Mouse (Mus musculus): ENCODE results near the gene Pgls. TPM values are rescaled to one million over a fixed set of nuclear protein-coding genes. Genes with fewer than 3 reads are reported as not detected.

Gene Pgls
- polyA plus RNA-seq, 1 experiment = 189 TPM

- no peak overlapping the region for H3K4me3 ChIP-seq (ENCODE audit: insufficient read depth, low read depth, low read length)
- H3K27ac ChIP-seq (replicated peaks; ENCODE audit: low read depth, low read length) = no peak overlapping the region
- H3K4me1 ChIP-seq (ENCODE audit: control insufficient read depth, insufficient read depth, insufficient read length, low read length) = peaks cover 7% of the 10 kb centered on the region; the same call in 1 of the 2 replicates
Observed at GRCm38 (mm10) chr8:71562751-71563150, 29.2 kb upstream of the Pgls start.

GRCm38 (mm10) chr8:71563992-71564391 lies 28.0 kb upstream of the Pgls start:
- Histone ChIP-seq H3K4me3 (ENCODE audit: insufficient read depth, low read depth, low read length) (no peak overlapping the region), H3K4me1 (ENCODE audit: control insufficient read depth, insufficient read depth, insufficient read length, low read length) (peaks cover 8% of the 10 kb centered on the region; the same call in 1 of the 2 replicates)

GRCm38 (mm10) chr8:71566501-71566900 lies 25.5 kb upstream of the Pgls start, which contains the start of gene Nxnl1:
Gene Nxnl1, minus strand, starts transcription at chr8:71566601.
- no peak within 1 kb of the TSS for H3K4me3 ChIP-seq (ENCODE audit: insufficient read depth, low read depth, low read length)
- H3K4me1 ChIP-seq (ENCODE audit: control insufficient read depth, insufficient read depth, insufficient read length, low read length) = peaks cover 12% of the 10 kb centered on the region
- peak within 1 kb of the TSS; percentile 90 for H3K27ac ChIP-seq (replicated peaks; ENCODE audit: low read depth, low read length)

More at GRCm38 (mm10) chr8:71563992-71564391, 28.0 kb upstream of the Pgls start:
- 0 out of 2 replicates have a peak overlapping the region, but pooled peaks have one; percentile 25 for H3K27ac ChIP-seq (replicated peaks; ENCODE audit: low read depth, low read length)

- Histone ChIP-seq H3K4me1 (ENCODE audit: control insufficient read depth, insufficient read depth, insufficient read length, low read length) (peaks cover 12% of the 10 kb centered on the region), H3K4me3 (ENCODE audit: insufficient read depth, low read depth, low read length) (no peak overlapping the region), H3K27ac (replicated peaks; ENCODE audit: low read depth, low read length) (peak overlapping the region; percentile 90)
Observed at GRCm38 (mm10) chr8:71567587-71567986, 24.4 kb upstream of the Pgls start.

- peak within 1 kb of the TSS; percentile 90 for H3K27ac ChIP-seq (replicated peaks; ENCODE audit: low read depth, low read length)
- H3K4me1 ChIP-seq (ENCODE audit: control insufficient read depth, insufficient read depth, insufficient read length, low read length) = peaks cover 12% of the 10 kb centered on the region
Observed at GRCm38 (mm10) chr8:71568387-71568937, 23.5 kb upstream of the Pgls start, which contains the start of gene Slc27a1. Gene Slc27a1, plus strand, starts transcription at chr8:71568882.

GRCm38 (mm10) chr8:71568941-71569340 lies 23.0 kb upstream of the Pgls start:
- H3K4me3 ChIP-seq (ENCODE audit: insufficient read depth, low read depth, low read length) = peak overlapping the region; percentile 75
- H3K4me1 ChIP-seq (ENCODE audit: control insufficient read depth, insufficient read depth, insufficient read length, low read length) = peaks cover 12% of the 10 kb centered on the region
- H3K27ac ChIP-seq (replicated peaks; ENCODE audit: low read depth, low read length) = peak overlapping the region; percentile 88

More at GRCm38 (mm10) chr8:71568387-71568937, 23.5 kb upstream of the Pgls start, which contains the start of gene Slc27a1:
- peak within 1 kb of the TSS; percentile 75 for H3K4me3 ChIP-seq (ENCODE audit: insufficient read depth, low read depth, low read length)

GRCm38 (mm10) chr8:71569366-71570290 lies 22.3 kb upstream of the Pgls start:
- Histone ChIP-seq H3K4me1 (ENCODE audit: control insufficient read depth, insufficient read depth, insufficient read length, low read length) (peaks cover 12% of the 10 kb centered on the region), H3K27ac (replicated peaks; ENCODE audit: low read depth, low read length) (peak overlapping the region; percentile 88), H3K4me3 (ENCODE audit: insufficient read depth, low read depth, low read length) (peak overlapping the region; percentile 75)

GRCm38 (mm10) chr8:71570291-71570954 lies 21.6 kb upstream of the Pgls start:
- Histone ChIP-seq H3K4me3 (ENCODE audit: insufficient read depth, low read depth, low read length) (peak overlapping the region; percentile 75), H3K27ac (replicated peaks; ENCODE audit: low read depth, low read length) (no peak overlapping the region), H3K4me1 (ENCODE audit: control insufficient read depth, insufficient read depth, insufficient read length, low read length) (peaks cover 12% of the 10 kb centered on the region)

GRCm38 (mm10) chr8:71572077-71572476 lies 19.9 kb upstream of the Pgls start:
- no peak overlapping the region for H3K27ac ChIP-seq (replicated peaks; ENCODE audit: low read depth, low read length)
- peaks cover 12% of the 10 kb centered on the region for H3K4me1 ChIP-seq (ENCODE audit: control insufficient read depth, insufficient read depth, insufficient read length, low read length)
- no peak overlapping the region for H3K4me3 ChIP-seq (ENCODE audit: insufficient read depth, low read depth, low read length)

GRCm38 (mm10) chr8:71572847-71573633 lies 18.9 kb upstream of the Pgls start:
- Histone ChIP-seq H3K27ac (replicated peaks; ENCODE audit: low read depth, low read length) (no peak overlapping the region), H3K4me3 (ENCODE audit: insufficient read depth, low read depth, low read length) (no peak overlapping the region), H3K4me1 (ENCODE audit: control insufficient read depth, insufficient read depth, insufficient read length, low read length) (peaks cover 4% of the 10 kb centered on the region; the same call in 1 of the 2 replicates)

- peaks cover 4% of the 10 kb centered on the region; the same call in 1 of the 2 replicates for H3K4me1 ChIP-seq (ENCODE audit: control insufficient read depth, insufficient read depth, insufficient read length, low read length)
- no peak overlapping the region for H3K27ac ChIP-seq (replicated peaks; ENCODE audit: low read depth, low read length)
- no peak overlapping the region for H3K4me3 ChIP-seq (ENCODE audit: insufficient read depth, low read depth, low read length)
Observed at GRCm38 (mm10) chr8:71574426-71574825, 17.6 kb upstream of the Pgls start.

- Histone ChIP-seq H3K4me3 (ENCODE audit: insufficient read depth, low read depth, low read length) (no peak overlapping the region), H3K27ac (replicated peaks; ENCODE audit: low read depth, low read length) (no peak overlapping the region), H3K4me1 (ENCODE audit: control insufficient read depth, insufficient read depth, insufficient read length, low read length) (peaks cover 4% of the 10 kb centered on the region; the same call in 1 of the 2 replicates)
Observed at GRCm38 (mm10) chr8:71575020-71575419, 17.0 kb upstream of the Pgls start.

GRCm38 (mm10) chr8:71577856-71578387 lies 14.1 kb upstream of the Pgls start:
- Histone ChIP-seq H3K4me1 (ENCODE audit: control insufficient read depth, insufficient read depth, insufficient read length, low read length) (no peaks in the 10 kb centered on the region; the same call in 1 of the 2 replicates), H3K27ac (replicated peaks; ENCODE audit: low read depth, low read length) (no peak overlapping the region), H3K4me3 (ENCODE audit: insufficient read depth, low read depth, low read length) (no peak overlapping the region)

- H3K27ac ChIP-seq (replicated peaks; ENCODE audit: low read depth, low read length) = 0 out of 2 replicates have a peak overlapping the region, but pooled peaks have one; percentile 29
- no peaks in the 10 kb centered on the region; the same call in 1 of the 2 replicates for H3K4me1 ChIP-seq (ENCODE audit: control insufficient read depth, insufficient read depth, insufficient read length, low read length)
- H3K4me3 ChIP-seq (ENCODE audit: insufficient read depth, low read depth, low read length) = no peak overlapping the region
Observed at GRCm38 (mm10) chr8:71579009-71579408, 13.0 kb upstream of the Pgls start.
